Mouse (Mus musculus) brain, embryonic 14.5 days (tissue): Measurements from ENCODE around the gene Wrap53.
"Not testable (repeated sequence)": the region's sequence is repeated elsewhere in the genome, so short reads cannot be mapped to it uniquely, and the experiment has no call there.

Experiments
- CTCF ChIP-seq: fragments of 200-500 bp; IDR thresholded peaks from 2 replicates; pipeline ENCODE4 v1.5.1; 2012; ENCODE audit warnings: inconsistent platforms, mild to moderate bottlenecking, moderate library complexity, borderline replicate concordance; ENCODE audit not compliant: insufficient read depth, insufficient read length; ENCODE audit errors: extremely low read depth
- POLR2A ChIP-seq: fragments of 200-500 bp; IDR thresholded peaks from 2 replicates; pipeline ENCODE4 v1.6.1; 2012; ENCODE audit warnings: mild to moderate bottlenecking, inconsistent platforms, borderline replicate concordance; ENCODE audit not compliant: poor library complexity, insufficient read depth, insufficient read length, severe bottlenecking; ENCODE audit errors: extremely low read depth

GRCm38 (mm10) chr11:69614257-69614588 lies 34.2 kb upstream of the Wrap53 start:
- not testable (repeated sequence) for TF ChIP-seq CTCF, POLR2A
